Mouse (Mus musculus) bone marrow macrophage, adult 2 months (primary cell): ENCODE results near the gene Mtmr2.

Source experiments
- CTCF ChIP-seq: IDR thresholded peaks from 2 replicates; pipeline ENCODE4 v1.5.1; 2012; ENCODE audit warnings: low read depth, mild to moderate bottlenecking, low read length, moderate library complexity
- POLR2A ChIP-seq: IDR thresholded peaks from 2 replicates; pipeline ENCODE4 v1.6.1; 2012; ENCODE audit warnings: mild to moderate bottlenecking, low read depth, low read length, borderline replicate concordance

DNA sequence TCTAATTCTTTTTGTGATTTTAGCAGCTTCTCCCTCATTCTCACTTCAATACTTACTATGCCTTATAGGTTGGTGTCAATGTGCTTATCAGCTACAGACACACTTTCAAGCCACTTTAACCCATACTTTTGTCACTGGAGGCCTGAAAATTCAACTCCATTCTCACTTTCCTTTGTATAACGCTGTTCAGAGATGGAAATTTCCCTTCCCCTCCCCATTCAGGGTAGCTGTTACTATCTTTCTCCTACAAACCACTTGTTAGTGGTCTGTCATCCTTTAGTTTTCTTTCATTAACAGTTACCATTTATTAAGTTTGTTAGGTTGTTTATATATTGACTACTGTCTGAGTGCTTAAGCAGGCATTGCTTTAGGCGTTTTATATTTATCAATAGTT lies at the start of gene Mtmr2:
- TF ChIP-seq POLR2A (no peak), CTCF (no peak)
